Mouse (Mus musculus): ENCODE data around the gene Mrpl22.
"Not testable (repeated sequence)": the region's sequence is repeated elsewhere in the genome, so short reads cannot be mapped to it uniquely, and the experiment has no call there.

The Mrpl22 gene

DNA sequence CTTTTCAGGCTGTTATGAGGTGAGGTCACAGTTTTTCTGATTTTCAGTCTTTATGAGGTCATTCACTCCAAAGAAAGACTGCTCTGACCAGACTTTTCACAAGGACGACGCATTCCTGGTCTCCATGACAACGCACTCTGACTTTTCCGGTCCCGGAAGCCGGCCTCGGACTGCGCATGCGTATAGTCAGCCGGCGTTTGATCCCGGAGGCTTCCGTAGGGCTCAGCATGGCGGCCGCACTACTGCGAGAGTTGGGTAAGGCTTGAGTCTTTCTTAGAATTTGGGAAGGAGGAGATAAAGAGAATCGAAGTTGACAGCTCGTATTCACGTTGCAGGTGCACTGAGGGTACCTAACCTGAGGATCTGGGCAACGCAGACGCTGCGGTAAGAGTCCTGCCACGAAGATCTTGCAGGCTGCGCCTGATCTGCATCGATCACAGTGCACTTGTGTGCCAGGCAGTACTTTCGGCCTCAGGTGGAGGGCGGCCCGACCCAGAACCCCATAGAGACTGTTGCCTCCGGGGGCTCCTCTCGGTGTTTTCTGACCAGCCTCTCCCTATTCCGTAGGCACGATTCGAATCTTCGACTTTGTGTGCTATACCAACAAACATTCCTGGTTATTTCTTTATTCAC lies at the start of gene Mrpl22:
Gene Mrpl22, plus strand, starts transcription at position 203 of the 633 bp plus-strand sequence.
- DNase-seq (ENCODE audit: low spot score): peak; percentile 93

DNA sequence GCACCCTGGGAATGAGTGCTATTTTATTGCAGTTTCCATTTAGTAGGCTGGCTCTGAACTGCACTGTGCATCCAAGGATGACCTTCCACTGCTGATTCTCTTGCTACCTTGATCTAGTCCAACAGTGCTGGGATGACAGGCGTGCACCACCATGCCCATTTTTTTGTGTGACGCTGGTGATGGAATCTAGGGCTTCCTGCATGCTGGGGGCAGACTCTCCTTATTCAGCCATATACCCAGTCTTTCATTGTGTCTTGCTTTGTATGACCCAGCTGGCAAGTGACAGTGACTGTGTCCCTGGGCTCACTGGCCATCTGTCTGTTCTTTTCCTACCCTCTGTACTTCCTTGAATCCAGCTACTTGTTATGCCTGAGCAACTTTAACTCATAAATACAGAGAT lies 47.8 kb upstream of the Mrpl22 start:
- DNase-seq (ENCODE audit: low spot score): no peak

GRCm38 (mm10) chr11:58125021-58125420 lies 46.4 kb upstream of the Mrpl22 start:
- no peak for DNase-seq (ENCODE audit: low spot score)

DNA sequence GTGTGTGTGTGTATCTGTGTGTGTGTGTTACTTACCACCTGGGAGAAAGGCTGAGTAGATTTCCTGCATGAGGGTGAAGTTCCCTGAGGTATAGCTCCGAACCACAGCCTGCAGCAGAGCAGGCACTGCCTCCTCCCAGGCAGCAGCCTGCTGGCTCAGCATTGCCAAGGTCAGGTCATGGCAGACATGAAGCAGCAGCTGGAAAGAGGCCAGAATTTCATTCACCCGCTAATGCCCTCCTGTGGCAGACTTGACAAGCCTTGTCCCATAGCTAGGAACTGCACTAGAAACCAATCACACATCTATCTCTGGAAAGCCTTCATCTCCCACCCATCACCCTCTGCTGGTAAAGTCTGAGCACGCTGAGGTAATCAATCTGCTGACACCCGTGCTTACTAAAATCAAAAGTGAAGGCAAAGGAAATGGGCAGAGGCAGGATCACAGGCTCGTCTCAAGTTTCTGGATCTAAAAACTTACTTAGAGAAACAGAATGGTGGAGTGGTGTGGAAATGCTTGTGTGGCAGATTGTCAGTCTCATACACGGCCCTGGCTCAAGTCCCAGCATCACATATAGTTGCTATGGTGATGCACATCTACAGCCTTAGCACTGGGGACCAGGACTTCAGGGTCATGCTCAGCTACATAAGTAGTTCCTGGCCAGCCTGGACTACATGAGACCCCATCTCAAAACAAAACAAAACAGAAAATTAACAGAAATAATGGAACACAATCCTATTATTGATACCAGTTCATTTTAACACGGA lies 44.9 kb upstream of the Mrpl22 start:
- DNase-seq (ENCODE audit: low spot score): peak; percentile 74

GRCm38 (mm10) chr11:58127544-58127943 lies 43.9 kb upstream of the Mrpl22 start:
- DNase-seq (ENCODE audit: low spot score): no peak

- no peak for DNase-seq (ENCODE audit: low spot score)
Observed at GRCm38 (mm10) chr11:58129302-58129843, 42.1 kb upstream of the Mrpl22 start.

- no peak for DNase-seq (ENCODE audit: low spot score)
Observed at GRCm38 (mm10) chr11:58132026-58132425, 39.4 kb upstream of the Mrpl22 start.

DNA sequence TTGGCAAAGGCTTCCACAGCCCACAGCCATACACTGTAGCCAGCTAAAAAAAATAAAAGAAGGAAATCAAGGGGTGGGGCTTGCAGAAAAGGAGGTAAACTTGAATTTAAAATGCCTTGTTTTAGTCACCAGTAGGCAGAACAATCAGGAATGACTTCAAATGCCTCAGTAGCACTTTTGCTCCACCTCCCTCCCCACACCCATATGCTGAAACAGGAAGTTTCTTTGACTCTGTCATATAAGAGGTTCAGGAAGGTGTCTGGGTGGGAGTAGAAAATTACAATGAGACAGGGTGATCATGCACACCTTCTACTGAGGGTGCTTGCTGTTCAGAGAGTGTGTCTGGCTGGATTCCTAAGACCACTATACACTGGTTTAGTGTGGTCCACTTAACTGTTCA lies 36.6 kb upstream of the Mrpl22 start:
- DNase-seq (ENCODE audit: low spot score): no peak

GRCm38 (mm10) chr11:58135296-58135695 lies 36.2 kb upstream of the Mrpl22 start:
- no peak for DNase-seq (ENCODE audit: low spot score)

GRCm38 (mm10) chr11:58136677-58137076 lies 34.8 kb upstream of the Mrpl22 start:
- DNase-seq (ENCODE audit: low spot score): no peak

DNA sequence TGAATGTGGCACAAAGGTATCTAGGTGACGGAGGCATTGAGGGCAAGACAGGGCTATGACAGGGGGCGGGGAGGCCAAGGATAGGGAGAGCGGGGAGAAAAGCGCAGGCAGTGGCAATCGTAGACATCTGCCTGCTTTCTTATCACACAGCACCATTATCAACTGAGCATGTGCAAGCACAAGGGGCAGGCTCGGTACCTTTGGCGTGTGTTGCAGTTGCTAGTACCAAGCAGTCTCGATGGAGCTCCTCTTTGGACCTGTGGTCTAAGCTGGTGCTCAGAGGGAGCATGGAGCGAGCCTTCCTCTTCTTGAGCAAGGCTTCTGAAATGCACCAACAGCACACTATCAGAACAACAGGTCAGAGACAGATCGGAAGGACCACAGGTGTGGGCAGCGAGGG lies 32.6 kb upstream of the Mrpl22 start:
- no peak for DNase-seq (ENCODE audit: low spot score)

DNA sequence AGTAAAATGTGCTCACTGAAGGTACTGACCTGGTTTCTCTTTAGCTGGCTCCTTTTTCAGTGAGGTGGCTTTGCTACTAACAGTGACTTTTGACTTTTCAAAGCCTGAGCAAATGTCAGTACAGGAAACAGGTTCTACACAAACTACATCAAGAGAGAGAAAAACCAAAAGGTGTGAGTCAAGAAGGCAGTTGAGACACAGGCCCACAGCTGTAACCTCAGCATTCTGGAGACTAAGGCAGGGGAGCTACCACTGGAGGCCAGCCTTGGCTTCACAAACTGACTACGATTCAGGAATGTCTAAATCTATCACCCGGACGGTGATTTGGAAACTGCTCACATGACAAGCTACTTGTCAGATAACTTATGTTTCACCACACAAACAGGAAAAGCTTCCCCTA lies 32.0 kb upstream of the Mrpl22 start:
- DNase-seq (ENCODE audit: low spot score): no peak

DNA sequence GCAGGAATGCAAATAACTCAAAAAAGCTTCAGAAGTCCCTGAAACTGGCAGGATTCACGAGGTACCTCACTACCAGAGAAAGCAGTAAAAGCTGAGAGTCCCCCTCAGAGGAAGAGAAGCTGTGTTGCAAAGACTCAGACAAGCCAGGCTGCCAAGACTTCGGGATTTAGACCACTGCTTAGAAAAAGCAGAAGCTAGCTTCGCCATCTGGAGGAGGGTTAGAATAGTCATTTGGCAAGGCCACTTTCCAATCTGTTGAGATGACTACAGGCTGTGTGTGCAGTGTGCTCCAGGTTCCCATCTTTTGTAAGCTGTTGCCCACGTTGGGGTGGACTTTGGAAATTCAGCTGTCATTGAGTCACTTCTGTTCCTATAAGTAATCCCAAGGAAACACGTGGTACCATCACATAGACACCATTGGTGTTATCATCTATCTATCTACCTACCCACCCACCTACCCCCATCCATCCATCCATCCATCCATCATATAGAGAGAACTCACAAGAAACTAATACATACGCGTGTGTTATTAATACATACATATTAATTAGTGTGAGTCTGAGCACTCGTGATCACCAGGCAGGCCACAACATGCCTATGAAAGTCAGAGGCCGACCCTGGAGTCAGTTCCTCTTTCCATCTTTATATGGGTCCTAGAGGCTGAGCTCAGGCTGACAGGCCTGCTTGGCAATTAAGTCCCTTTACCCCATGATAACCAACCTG lies 27.6 kb upstream of the Mrpl22 start:
- no peak for DNase-seq (ENCODE audit: low spot score)

DNA sequence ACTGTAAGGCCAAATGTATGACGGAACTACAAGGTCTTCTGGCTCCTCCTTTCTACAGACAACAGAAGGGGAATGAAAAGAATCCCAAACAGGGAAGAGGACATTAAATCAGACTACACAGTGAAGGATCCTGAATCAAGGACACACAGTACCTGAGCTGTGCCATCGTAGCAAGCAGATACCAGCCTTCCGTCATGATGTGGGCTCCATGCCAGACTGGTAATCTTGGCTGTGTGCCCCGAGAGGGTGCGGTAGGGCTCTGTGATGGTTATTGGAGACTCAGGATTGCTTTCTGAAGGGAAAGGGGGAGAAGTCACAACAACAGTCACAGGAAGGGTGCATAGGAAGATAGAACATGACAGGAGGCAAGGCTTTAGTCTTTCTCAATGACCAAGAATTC lies 25.2 kb upstream of the Mrpl22 start:
- DNase-seq (ENCODE audit: low spot score): no peak

DNA sequence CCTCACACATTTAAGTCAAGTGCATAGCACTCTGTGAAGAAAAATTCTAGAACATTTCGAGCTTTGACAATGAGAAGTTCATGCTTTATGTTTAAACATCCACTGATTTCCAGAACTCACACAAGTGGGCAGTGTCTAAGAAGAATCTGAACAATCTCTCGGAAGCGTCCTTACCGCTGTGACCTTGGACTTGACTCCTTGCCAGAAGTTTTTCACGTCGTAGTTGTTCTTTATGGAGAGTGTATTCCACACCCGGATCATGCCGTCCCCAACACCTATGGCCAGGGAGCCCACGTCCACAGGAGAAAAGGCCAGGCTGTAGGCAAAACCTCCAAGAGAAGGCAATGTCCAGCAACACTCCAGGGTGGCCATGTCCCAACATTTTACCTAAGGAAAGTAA lies 16.0 kb upstream of the Mrpl22 start:
- DNase-seq (ENCODE audit: low spot score): no peak

- DNase-seq (ENCODE audit: low spot score): no peak
Observed at GRCm38 (mm10) chr11:58156871-58157270, 14.6 kb upstream of the Mrpl22 start.

DNA sequence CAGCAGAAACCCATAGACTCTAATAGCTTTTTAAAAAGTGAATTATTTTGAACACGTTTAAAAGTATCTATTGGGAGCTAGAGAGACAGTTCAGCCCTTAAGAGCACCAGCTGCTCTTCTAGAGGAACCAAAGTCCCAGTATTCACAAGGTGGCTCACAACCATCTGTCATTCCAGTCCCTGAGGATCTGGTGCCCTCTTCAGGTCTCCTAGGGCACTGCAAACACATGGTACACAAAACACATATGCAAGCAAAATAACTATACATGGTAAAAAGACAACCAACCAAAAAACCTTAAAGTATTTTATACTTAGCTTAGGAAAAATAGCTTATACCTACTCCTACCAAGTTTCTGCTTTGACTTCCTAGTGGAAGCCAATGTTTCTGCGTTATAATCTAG lies 6.4 kb upstream of the Mrpl22 start:
- no peak for DNase-seq (ENCODE audit: low spot score)

- DNase-seq (ENCODE audit: low spot score): no peak
Observed at GRCm38 (mm10) chr11:58167822-58168166, 3.7 kb upstream of the Mrpl22 start.

GRCm38 (mm10) chr11:58168167-58168915 lies 3.1 kb upstream of the Mrpl22 start, which contains the start of gene Gemin5:
Gene Gemin5, minus strand, starts transcription at chr11:58168539.
- peak; percentile 88 for DNase-seq (ENCODE audit: low spot score)

DNA sequence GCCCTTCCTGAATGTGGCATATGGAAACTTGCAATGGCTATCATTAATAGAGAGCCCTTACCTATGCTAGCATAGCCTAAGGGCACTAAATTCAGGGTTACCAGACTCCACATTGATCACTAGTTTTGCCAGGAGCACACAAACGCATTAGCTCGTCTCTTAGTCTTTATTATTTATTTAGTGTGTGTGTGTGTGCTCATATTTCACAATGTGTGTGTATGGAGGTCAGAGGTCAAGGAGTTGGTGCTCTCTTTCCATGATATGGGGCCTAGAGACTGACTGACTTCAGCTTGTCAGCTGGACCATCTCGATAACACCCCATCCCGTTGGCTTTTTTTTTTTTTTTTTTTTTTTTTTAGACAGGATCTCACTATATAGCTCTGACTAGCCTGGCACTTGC lies 1.8 kb upstream of the Mrpl22 start:
- no peak for DNase-seq (ENCODE audit: low spot score)

DNA sequence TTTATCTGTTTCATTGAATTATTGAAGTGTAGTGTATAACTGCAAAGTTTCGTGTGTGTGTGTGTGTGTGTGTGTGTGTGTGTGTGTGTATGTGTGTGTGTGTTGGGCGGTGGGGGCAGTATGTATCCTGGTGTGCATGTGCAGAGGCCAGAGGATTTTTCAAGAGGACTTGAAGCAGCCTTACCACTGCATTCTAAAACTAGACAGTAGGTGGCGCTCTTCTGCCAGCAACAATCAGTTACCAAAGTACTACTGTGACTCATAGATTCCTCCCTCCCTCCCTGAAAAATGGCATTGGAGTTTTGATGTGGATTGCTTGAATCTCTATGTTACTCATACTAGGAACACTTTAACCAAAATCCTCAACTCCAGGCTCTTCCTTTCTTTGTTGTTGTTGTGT lies 8.1 kb downstream of the Mrpl22 start:
- DNase-seq (ENCODE audit: low spot score): peak; percentile 58

DNA sequence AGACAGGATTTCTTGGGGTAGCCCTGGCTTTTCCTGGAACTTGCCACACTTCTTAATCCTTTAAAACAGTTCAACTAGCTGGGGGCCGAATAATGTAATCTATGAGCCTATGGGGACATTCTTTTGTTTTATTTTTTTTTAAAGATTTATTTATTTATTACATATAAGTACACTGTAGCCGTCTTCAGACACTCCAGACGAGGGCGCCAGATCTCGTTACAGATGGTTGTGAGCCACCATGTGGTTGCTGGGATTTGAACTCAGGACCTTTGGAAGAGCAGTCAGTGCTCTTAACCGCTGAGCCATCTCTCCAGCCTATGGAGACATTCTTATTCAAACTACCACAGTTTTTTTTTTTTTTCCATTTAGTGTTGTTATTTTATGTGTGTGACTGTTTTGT lies 8.5 kb downstream of the Mrpl22 start:
- not testable (repeated sequence) for DNase-seq (ENCODE audit: low spot score)
